Mouse (Mus musculus): Measurements from ENCODE around the gene Ap3d1. TPM values are rescaled to one million over a fixed set of nuclear protein-coding genes. Genes with fewer than 3 reads are reported as not detected.

Ap3d1 gene
- polyA plus RNA-seq, 1 experiment from 2014 or later, result 116 TPM

DNA sequence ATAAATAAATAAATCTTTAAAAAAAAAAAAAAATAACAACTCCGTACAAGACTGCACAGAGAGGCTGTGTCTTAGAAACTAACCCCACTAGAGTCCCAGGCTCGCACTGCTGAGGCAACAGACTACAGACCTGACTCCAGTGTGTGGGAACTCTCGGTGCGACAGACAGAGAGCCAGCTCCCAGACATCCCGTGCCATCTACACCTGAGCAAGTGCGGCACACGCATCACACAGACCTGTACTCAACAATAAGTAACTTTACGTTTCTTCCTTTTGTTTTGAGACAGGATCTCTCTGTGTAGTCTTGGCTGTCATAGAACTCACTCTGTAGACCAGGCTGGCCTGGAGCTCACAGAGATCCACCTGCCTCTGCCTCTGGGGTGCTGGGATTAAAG, 44.7 kb downstream of the Ap3d1 start:
- H3K9ac ChIP-seq (replicated peaks; ENCODE audit: low read length), result no peak overlapping the region
- no peak overlapping the region for H3K4me2 ChIP-seq (ENCODE audit: low read length)
- no peaks in the 10 kb centered on the region for H3K27me3 ChIP-seq (ENCODE audit: control insufficient read depth, insufficient read depth, low read length)
- no peaks in the 10 kb centered on the region for H3K9me3 ChIP-seq (ENCODE audit: control insufficient read depth, low read length)
- no peak for DNase-seq
- H3K36me3 ChIP-seq (ENCODE audit: control insufficient read depth, insufficient read depth, low read length), result peaks cover 14% of the 10 kb centered on the region
- WGBS, result 96% methylated on average over 8 of the region's 8 CpGs
- no peak overlapping the region for H3K4me3 ChIP-seq (replicated peaks; ENCODE audit: low read depth, low read length)
- no peak overlapping the region for H3K27ac ChIP-seq (replicated peaks; ENCODE audit: low read depth, low read length)
- peaks cover 15% of the 10 kb centered on the region for H3K4me1 ChIP-seq (ENCODE audit: control insufficient read depth, insufficient read depth, low read length)
- ATAC-seq (ENCODE audit: low FRiP score, low TSS enrichment), result no peak

DNA sequence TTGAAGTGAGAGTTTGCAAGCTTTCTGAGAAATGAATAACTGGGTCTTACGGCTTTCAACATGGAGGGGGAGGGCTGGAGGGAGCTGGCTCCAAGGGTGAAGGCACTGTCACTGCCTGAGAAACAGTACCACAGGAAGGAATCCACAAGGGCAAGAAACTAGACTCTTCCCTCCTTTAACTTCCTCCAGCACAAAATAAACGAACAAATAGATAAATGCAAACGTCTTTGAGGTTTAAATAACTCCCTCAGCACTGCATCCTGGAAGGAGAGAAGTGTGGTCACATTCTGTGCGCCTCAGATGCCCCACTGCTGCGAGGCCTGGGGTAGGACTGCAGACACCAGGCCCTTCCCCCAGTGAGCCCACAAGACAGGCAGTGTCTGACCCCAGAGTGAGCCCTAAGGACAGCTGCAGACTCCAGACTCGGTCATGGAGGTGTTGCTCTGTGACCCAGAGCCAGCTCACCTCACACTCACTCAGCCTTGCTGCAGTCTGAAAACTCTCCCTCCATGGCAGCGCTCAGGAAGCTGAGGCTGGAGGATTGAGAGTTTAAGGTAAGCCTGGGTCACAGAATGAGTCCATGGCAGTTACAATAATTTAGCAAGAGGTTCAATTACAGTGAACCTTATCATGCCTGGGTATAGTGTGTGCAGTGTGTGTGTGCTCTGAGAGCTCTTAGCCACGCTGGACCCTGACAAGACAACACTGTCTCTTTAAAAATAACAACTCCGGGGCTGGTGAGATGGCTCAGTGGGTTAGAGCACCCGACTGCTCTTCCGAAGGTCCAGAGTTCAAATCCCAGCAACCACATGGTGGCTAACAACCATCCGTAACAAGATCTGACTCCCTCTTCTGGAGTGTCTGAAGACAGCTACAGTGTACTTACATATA, 45.3 kb downstream of the Ap3d1 start:
- H3K27me3 ChIP-seq (ENCODE audit: control insufficient read depth, insufficient read depth, low read length), result no peaks in the 10 kb centered on the region
- H3K27ac ChIP-seq (replicated peaks; ENCODE audit: low read depth, low read length), result no peak overlapping the region
- no peak overlapping the region for H3K4me2 ChIP-seq (ENCODE audit: low read length)
- H3K9ac ChIP-seq (replicated peaks; ENCODE audit: low read length), result no peak overlapping the region; the same call in 1 of the 2 replicates
- ATAC-seq (ENCODE audit: low FRiP score, low TSS enrichment) (no peak), DNase-seq (no peak)
- H3K4me1 ChIP-seq (ENCODE audit: control insufficient read depth, insufficient read depth, low read length), result peaks cover 15% of the 10 kb centered on the region
- H3K9me3 ChIP-seq (ENCODE audit: control insufficient read depth, low read length), result no peaks in the 10 kb centered on the region
- whole genome bisulfite sequencing, result 79% methylated on average over 11 of the region's 12 CpGs
- H3K36me3 ChIP-seq (ENCODE audit: control insufficient read depth, insufficient read depth, low read length), result peaks cover 18% of the 10 kb centered on the region
- no peak overlapping the region for H3K4me3 ChIP-seq (replicated peaks; ENCODE audit: low read depth, low read length)

DNA sequence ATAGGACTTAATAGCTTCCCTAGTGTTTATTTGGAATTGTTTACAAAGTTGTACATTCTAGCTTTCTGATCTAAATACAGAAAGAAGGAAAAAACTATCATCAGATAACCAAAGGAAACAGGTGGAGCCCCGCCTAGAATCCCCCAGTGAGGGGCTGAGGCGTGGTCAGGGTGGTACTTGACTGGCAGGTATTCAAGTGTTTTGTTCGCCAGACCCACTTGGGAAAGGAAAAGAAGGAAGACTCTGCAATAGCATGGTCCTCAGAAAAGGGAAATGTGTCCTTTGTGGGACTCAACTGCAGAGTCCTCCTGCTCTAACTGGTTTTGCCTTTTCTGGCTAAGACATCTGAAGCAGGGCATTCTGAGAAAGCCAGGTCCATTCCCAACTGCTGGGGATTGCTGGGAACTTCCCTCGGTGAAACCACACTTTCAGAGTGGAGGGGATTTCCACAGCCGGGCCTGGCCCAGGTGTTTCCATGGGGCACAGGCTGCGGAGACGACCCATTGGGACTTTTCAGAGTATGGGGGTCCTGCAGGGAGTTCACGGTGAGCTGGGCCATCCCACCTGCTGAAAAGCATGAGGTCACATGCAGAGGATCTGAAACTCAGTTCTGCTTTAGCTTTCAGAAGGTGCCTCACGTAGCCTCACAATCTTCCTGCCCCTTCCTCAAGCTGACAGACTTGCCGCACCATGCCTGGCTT, 46.1 kb downstream of the Ap3d1 start:
- Histone ChIP-seq H3K27ac (replicated peaks; ENCODE audit: low read depth, low read length) (no peak overlapping the region), H3K9ac (replicated peaks; ENCODE audit: low read length) (no peak overlapping the region; the same call in 1 of the 2 replicates), H3K4me3 (replicated peaks; ENCODE audit: low read depth, low read length) (no peak overlapping the region), H3K4me2 (ENCODE audit: low read length) (no peak overlapping the region), H3K27me3 (ENCODE audit: control insufficient read depth, insufficient read depth, low read length) (no peaks in the 10 kb centered on the region), H3K4me1 (ENCODE audit: control insufficient read depth, insufficient read depth, low read length) (peaks cover 13% of the 10 kb centered on the region), H3K9me3 (ENCODE audit: control insufficient read depth, low read length) (no peaks in the 10 kb centered on the region), H3K36me3 (ENCODE audit: control insufficient read depth, insufficient read depth, low read length) (peaks cover 26% of the 10 kb centered on the region)
- ATAC-seq (ENCODE audit: low FRiP score, low TSS enrichment), result no peak
- WGBS, result 76% methylated on average over 10 of the region's 10 CpGs
- DNase-seq, result no peak

DNA sequence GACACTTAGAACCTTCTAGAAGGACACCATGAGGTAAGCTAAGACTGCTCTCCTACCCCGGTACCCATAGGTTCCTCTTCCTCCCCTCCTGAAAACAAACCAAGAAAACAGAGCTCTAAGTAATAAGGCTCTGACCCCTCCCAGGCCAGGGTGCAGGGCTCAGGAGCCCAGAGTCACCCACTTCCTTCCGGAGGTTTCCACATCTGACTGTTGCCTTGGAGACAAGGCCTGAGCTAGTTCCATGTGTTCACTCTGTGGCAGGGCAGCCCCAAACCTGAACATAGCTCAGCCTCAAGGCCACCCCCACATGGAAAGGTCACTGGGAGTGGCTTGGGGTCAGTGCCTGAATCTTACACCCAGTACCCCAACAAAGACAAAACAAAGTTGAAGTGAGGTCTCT, 46.9 kb downstream of the Ap3d1 start:
- peaks cover 33% of the 10 kb centered on the region for H3K36me3 ChIP-seq (ENCODE audit: control insufficient read depth, insufficient read depth, low read length)
- H3K27ac ChIP-seq (replicated peaks; ENCODE audit: low read depth, low read length), result 0 out of 2 replicates have a peak overlapping the region, but pooled peaks have one; percentile 20
- no peaks in the 10 kb centered on the region for H3K9me3 ChIP-seq (ENCODE audit: control insufficient read depth, low read length)
- no peak overlapping the region for H3K9ac ChIP-seq (replicated peaks; ENCODE audit: low read length)
- H3K4me1 ChIP-seq (ENCODE audit: control insufficient read depth, insufficient read depth, low read length), result peaks cover 5% of the 10 kb centered on the region; the same call in 1 of the 2 replicates
- 93% methylated on average over 2 of the region's 2 CpGs for whole genome bisulfite sequencing
- no peaks in the 10 kb centered on the region for H3K27me3 ChIP-seq (ENCODE audit: control insufficient read depth, insufficient read depth, low read length)
- ATAC-seq (ENCODE audit: low FRiP score, low TSS enrichment) (no peak), DNase-seq (no peak)
- H3K4me3 ChIP-seq (replicated peaks; ENCODE audit: low read depth, low read length), result no peak overlapping the region
- no peak overlapping the region for H3K4me2 ChIP-seq (ENCODE audit: low read length)

DNA sequence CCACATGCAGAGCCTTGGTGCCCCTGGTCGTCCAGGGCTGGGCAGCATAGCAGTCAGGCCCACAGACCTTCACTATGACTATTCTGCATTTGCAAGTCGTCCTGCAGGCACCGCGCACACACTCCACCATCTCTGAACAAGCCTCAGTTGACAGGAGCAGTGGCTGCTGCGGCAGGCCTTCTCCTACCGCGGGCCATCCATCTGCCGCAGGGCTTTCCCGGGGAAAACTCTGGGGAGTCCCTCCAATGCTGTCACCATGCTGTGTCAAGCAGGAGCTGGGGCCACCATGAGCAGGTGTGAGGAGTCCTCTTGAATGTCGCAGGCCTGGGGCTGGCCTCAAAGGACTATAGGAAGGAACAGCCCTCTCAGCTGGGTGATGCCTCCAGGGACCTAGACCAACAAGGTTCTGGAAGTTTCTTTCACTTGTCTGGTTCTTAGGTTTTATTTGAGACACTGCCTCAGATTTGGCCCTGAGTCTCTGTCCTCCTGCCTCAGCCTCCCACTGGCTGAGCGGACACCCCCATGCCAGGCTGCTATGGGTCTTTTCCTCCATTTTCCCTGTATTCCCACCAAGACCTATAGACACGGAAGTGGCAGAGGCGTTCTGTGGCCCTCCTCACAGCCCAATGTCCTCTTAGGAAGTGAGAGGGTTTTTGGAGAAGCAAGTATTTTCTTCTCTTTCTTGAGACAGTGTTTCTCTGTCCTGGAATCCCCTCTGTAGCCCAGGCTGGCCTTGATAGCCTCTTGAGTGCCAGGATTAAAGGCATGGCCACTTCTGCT, 47.7 kb downstream of the Ap3d1 start:
- Histone ChIP-seq H3K4me2 (ENCODE audit: low read length) (no peak overlapping the region), H3K27ac (replicated peaks; ENCODE audit: low read depth, low read length) (0 out of 2 replicates have a peak overlapping the region, but pooled peaks have one; percentile 20), H3K4me1 (ENCODE audit: control insufficient read depth, insufficient read depth, low read length) (no peaks in the 10 kb centered on the region), H3K4me3 (replicated peaks; ENCODE audit: low read depth, low read length) (no peak overlapping the region), H3K36me3 (ENCODE audit: control insufficient read depth, insufficient read depth, low read length) (peaks cover 42% of the 10 kb centered on the region), H3K9me3 (ENCODE audit: control insufficient read depth, low read length) (no peaks in the 10 kb centered on the region), H3K27me3 (ENCODE audit: control insufficient read depth, insufficient read depth, low read length) (no peaks in the 10 kb centered on the region), H3K9ac (replicated peaks; ENCODE audit: low read length) (no peak overlapping the region)
- WGBS, result 90% methylated on average over 13 of the region's 13 CpGs
- ATAC-seq (ENCODE audit: low FRiP score, low TSS enrichment) (no peak), DNase-seq (no peak)

DNA sequence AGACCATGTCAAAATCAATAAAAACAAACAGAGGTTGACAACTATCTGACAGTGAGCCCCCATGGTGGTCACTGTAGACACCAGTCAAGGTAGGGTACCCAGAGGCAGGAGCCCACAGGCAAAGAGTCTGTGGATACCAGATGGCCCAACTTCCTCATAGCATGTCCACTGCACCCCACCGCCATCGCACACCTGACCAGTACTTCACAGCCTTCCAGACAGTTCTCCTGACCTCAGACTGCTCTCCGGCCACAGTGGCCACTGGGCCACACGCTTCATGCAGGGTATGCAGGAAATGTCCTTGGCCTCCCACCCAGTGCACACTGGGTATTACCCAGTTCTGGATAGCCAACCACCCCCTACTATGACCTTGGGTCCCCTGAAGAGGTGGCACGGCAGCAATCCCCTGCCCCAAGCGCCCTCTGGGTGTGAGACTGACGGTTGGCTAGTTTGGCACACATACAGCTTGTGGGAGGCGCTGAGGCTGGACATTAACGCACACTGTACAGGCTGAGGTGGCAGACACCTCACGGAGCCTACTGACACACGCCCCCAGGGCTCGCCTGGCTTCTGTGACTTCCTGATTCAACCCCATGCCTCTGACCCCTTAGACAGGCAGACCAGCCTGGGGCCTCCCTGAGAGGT, 48.5 kb downstream of the Ap3d1 start:
- Histone ChIP-seq H3K36me3 (ENCODE audit: control insufficient read depth, insufficient read depth, low read length) (peaks cover 47% of the 10 kb centered on the region), H3K4me2 (ENCODE audit: low read length) (no peak overlapping the region), H3K4me3 (replicated peaks; ENCODE audit: low read depth, low read length) (no peak overlapping the region), H3K27ac (replicated peaks; ENCODE audit: low read depth, low read length) (no peak overlapping the region), H3K27me3 (ENCODE audit: control insufficient read depth, insufficient read depth, low read length) (no peaks in the 10 kb centered on the region), H3K4me1 (ENCODE audit: control insufficient read depth, insufficient read depth, low read length) (no peaks in the 10 kb centered on the region), H3K9me3 (ENCODE audit: control insufficient read depth, low read length) (no peaks in the 10 kb centered on the region), H3K9ac (replicated peaks; ENCODE audit: low read length) (no peak overlapping the region)
- ATAC-seq (ENCODE audit: low FRiP score, low TSS enrichment) (no peak), DNase-seq (no peak)
- WGBS, result 93% methylated on average over 12 of the region's 12 CpGs

DNA sequence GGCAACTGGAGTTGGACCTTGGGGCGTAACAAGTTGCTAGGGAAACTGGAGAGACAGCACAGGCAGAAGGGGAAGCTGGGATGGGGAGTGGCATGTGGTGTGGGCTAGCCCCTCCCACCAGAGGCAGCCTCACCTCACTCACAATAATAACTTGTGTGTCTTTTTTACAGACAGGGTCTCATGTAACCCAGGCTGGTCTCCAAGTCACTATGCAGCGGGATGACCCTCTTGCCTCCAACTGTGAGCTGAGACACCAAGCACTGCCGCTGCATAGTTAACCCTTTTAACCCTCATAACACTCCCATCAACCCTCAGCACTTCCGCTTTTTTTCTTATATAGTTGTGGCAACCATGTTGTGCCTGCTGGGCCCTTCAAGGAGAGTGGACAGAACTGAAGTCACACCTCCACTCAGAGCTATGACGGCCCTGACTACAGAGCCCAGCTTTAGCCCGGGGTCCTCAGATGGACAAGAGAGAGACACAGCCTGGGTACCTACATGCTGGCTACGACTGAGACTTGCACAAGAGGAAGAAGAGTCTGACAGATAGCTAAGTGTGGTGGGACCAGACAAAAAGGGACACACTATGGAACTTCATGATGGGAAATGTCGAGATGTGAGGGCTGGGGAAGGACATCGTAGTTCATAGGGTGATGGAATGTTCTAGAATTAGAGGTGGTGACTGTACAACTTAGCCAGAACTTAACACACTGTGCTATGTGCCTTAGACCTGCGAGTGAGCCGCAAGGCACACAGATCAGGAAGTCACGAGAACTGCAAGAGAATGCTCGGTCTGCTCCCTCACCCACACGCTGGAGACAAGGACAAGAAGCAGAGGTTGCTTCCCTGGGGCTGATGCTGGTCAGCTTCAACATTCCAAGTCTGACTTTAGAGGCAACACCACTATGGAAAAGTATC, 49.6 kb downstream of the Ap3d1 start:
- no peaks in the 10 kb centered on the region for H3K9me3 ChIP-seq (ENCODE audit: control insufficient read depth, low read length)
- H3K4me3 ChIP-seq (replicated peaks; ENCODE audit: low read depth, low read length), result no peak overlapping the region
- no peak overlapping the region for H3K4me2 ChIP-seq (ENCODE audit: low read length)
- no peak overlapping the region for H3K9ac ChIP-seq (replicated peaks; ENCODE audit: low read length)
- no peaks in the 10 kb centered on the region for H3K4me1 ChIP-seq (ENCODE audit: control insufficient read depth, insufficient read depth, low read length)
- WGBS, result 87% methylated on average over 14 of the region's 14 CpGs
- DNase-seq (no peak), ATAC-seq (ENCODE audit: low FRiP score, low TSS enrichment) (no peak)
- no peaks in the 10 kb centered on the region for H3K27me3 ChIP-seq (ENCODE audit: control insufficient read depth, insufficient read depth, low read length)
- H3K27ac ChIP-seq (replicated peaks; ENCODE audit: low read depth, low read length), result no peak overlapping the region
- H3K36me3 ChIP-seq (ENCODE audit: control insufficient read depth, insufficient read depth, low read length), result peaks cover 47% of the 10 kb centered on the region
